Mouse (Mus musculus): ENCODE data around the gene Lce6a. TPM values are rescaled to one million over a fixed set of nuclear protein-coding genes. Genes with fewer than 3 reads are reported as not detected.

Lce6a gene
- not detected for total RNA-seq (2018; cell fraction: chromatin; rRNA removed)
- total RNA-seq (2018; cell fraction: cytosol; rRNA removed) = not detected
- not detected for total RNA-seq (2018; cell fraction: nucleus; rRNA removed)
- polyA plus RNA-seq (2018) = not detected in 3 replicates

- no peaks in the 10 kb centered on the region for H3K79me2 ChIP-seq (ENCODE audit: inconsistent target)
- WGBS (ENCODE audit: missing documents) = 74% methylated on average over 2 of the region's 2 CpGs
- H3K36me3 ChIP-seq (ENCODE audit: inconsistent target) = no peaks in the 10 kb centered on the region
- no peak within 1 kb of the TSS for H3K27ac ChIP-seq
- no peak within 1 kb of the TSS for H3K4me3 ChIP-seq (ENCODE audit: inconsistent target)
Observed at GRCm38 (mm10) chr3:92621560-92621959, at the start of gene Lce6a. Gene Lce6a (minus strand): TSS chr3:92621660.

- H3K79me2 ChIP-seq (ENCODE audit: inconsistent target) = no peaks in the 10 kb centered on the region
- no peak within 1 kb of the TSS for H3K27ac ChIP-seq
- H3K36me3 ChIP-seq (ENCODE audit: inconsistent target) = no peaks in the 10 kb centered on the region
- H3K4me3 ChIP-seq (ENCODE audit: inconsistent target) = no peak within 1 kb of the TSS
Observed at GRCm38 (mm10) chr3:92670215-92670614, 48.8 kb upstream of the Lce6a start, which contains the start of gene Lce1a2. Gene Lce1a2 (minus strand): TSS chr3:92670315.

- no peak within 1 kb of the TSS for H3K27ac ChIP-seq
- no peaks in the 10 kb centered on the region for H3K79me2 ChIP-seq (ENCODE audit: inconsistent target)
- no peaks in the 10 kb centered on the region for H3K36me3 ChIP-seq (ENCODE audit: inconsistent target)
- H3K4me3 ChIP-seq (ENCODE audit: inconsistent target) = no peak within 1 kb of the TSS
Observed at GRCm38 (mm10) chr3:92656826-92657225, 35.4 kb upstream of the Lce6a start, which contains the start of gene Lce1b. Gene Lce1b (minus strand): TSS chr3:92656926.

- H3K4me3 ChIP-seq (ENCODE audit: inconsistent target) = no peak within 1 kb of the TSS
- no peaks in the 10 kb centered on the region for H3K79me2 ChIP-seq (ENCODE audit: inconsistent target)
- 64% methylated on average over 1 of the region's 1 CpGs for WGBS (ENCODE audit: missing documents)
- H3K36me3 ChIP-seq (ENCODE audit: inconsistent target) = no peaks in the 10 kb centered on the region
- H3K27ac ChIP-seq = no peak within 1 kb of the TSS
Observed at GRCm38 (mm10) chr3:92648207-92648606, 26.7 kb upstream of the Lce6a start, which contains the start of gene Lce1a1. Gene Lce1a1 (minus strand): TSS chr3:92648307.

- Histone ChIP-seq H3K27ac (no peak overlapping the region), H3K79me2 (ENCODE audit: inconsistent target) (no peaks in the 10 kb centered on the region), H3K36me3 (ENCODE audit: inconsistent target) (no peaks in the 10 kb centered on the region), H3K4me3 (ENCODE audit: inconsistent target) (no peak overlapping the region)
- WGBS (ENCODE audit: missing documents) = 85% methylated on average over 15 of the region's 15 CpGs
Observed at GRCm38 (mm10) chr3:92639854-92640253, 18.4 kb upstream of the Lce6a start.

GRCm38 (mm10) chr3:92638653-92638991 lies 17.2 kb upstream of the Lce6a start:
- no peak overlapping the region for H3K4me3 ChIP-seq (ENCODE audit: inconsistent target)
- no peaks in the 10 kb centered on the region for H3K36me3 ChIP-seq (ENCODE audit: inconsistent target)
- 79% methylated on average over 3 of the region's 3 CpGs for WGBS (ENCODE audit: missing documents)
- H3K27ac ChIP-seq = no peak overlapping the region
- no peaks in the 10 kb centered on the region for H3K79me2 ChIP-seq (ENCODE audit: inconsistent target)

- Histone ChIP-seq H3K27ac (no peak overlapping the region), H3K79me2 (ENCODE audit: inconsistent target) (no peaks in the 10 kb centered on the region), H3K4me3 (ENCODE audit: inconsistent target) (no peak overlapping the region), H3K36me3 (ENCODE audit: inconsistent target) (no peaks in the 10 kb centered on the region)
- 47% methylated on average over 1 of the region's 1 CpGs for WGBS (ENCODE audit: missing documents)
Observed at GRCm38 (mm10) chr3:92637745-92638652, 16.5 kb upstream of the Lce6a start.

- 28% methylated on average over 1 of the region's 1 CpGs for WGBS (ENCODE audit: missing documents)
- Histone ChIP-seq H3K4me3 (ENCODE audit: inconsistent target) (no peak overlapping the region), H3K27ac (no peak overlapping the region), H3K79me2 (ENCODE audit: inconsistent target) (no peaks in the 10 kb centered on the region), H3K36me3 (ENCODE audit: inconsistent target) (no peaks in the 10 kb centered on the region)
Observed at GRCm38 (mm10) chr3:92609804-92610203, 11.7 kb downstream of the Lce6a start.

- Histone ChIP-seq H3K4me3 (ENCODE audit: inconsistent target) (no peak within 1 kb of the TSS), H3K27ac (no peak within 1 kb of the TSS), H3K79me2 (ENCODE audit: inconsistent target) (no peaks in the 10 kb centered on the region), H3K36me3 (ENCODE audit: inconsistent target) (no peaks in the 10 kb centered on the region)
Observed at GRCm38 (mm10) chr3:92607392-92607791, 14.1 kb downstream of the Lce6a start, which contains the start of gene 2210017I01Rik. Gene 2210017I01Rik (minus strand): TSS chr3:92607492.

- no peak overlapping the region for H3K27ac ChIP-seq
- no peaks in the 10 kb centered on the region for H3K36me3 ChIP-seq (ENCODE audit: inconsistent target)
- H3K79me2 ChIP-seq (ENCODE audit: inconsistent target) = no peaks in the 10 kb centered on the region
- H3K4me3 ChIP-seq (ENCODE audit: inconsistent target) = no peak overlapping the region
- WGBS (ENCODE audit: missing documents) = 86% methylated on average over 1 of the region's 1 CpGs
Observed at GRCm38 (mm10) chr3:92602169-92602568, 19.3 kb downstream of the Lce6a start.

- WGBS (ENCODE audit: missing documents) = 53% methylated on average over 1 of the region's 1 CpGs
- no peak overlapping the region for H3K4me3 ChIP-seq (ENCODE audit: inconsistent target)
- no peaks in the 10 kb centered on the region for H3K79me2 ChIP-seq (ENCODE audit: inconsistent target)
- H3K27ac ChIP-seq = no peak overlapping the region
- no peaks in the 10 kb centered on the region for H3K36me3 ChIP-seq (ENCODE audit: inconsistent target)
Observed at GRCm38 (mm10) chr3:92600456-92600855, 21.0 kb downstream of the Lce6a start.

- no peaks in the 10 kb centered on the region for H3K36me3 ChIP-seq (ENCODE audit: inconsistent target)
- no peak overlapping the region for H3K4me3 ChIP-seq (ENCODE audit: inconsistent target)
- H3K27ac ChIP-seq = no peak overlapping the region
- no peaks in the 10 kb centered on the region for H3K79me2 ChIP-seq (ENCODE audit: inconsistent target)
Observed at GRCm38 (mm10) chr3:92599973-92600372, 21.5 kb downstream of the Lce6a start.

- Histone ChIP-seq H3K4me3 (ENCODE audit: inconsistent target) (no peak overlapping the region), H3K79me2 (ENCODE audit: inconsistent target) (no peaks in the 10 kb centered on the region), H3K36me3 (ENCODE audit: inconsistent target) (no peaks in the 10 kb centered on the region), H3K27ac (no peak overlapping the region)
- 100% methylated on average over 2 of the region's 2 CpGs for WGBS (ENCODE audit: missing documents)
Observed at GRCm38 (mm10) chr3:92598429-92598828, 23.0 kb downstream of the Lce6a start.

- no peaks in the 10 kb centered on the region for H3K79me2 ChIP-seq (ENCODE audit: inconsistent target)
- no peak within 1 kb of the TSS for H3K4me3 ChIP-seq (ENCODE audit: inconsistent target)
- WGBS (ENCODE audit: missing documents) = 76% methylated on average over 1 of the region's 1 CpGs
- H3K27ac ChIP-seq = no peak within 1 kb of the TSS
- H3K36me3 ChIP-seq (ENCODE audit: inconsistent target) = no peaks in the 10 kb centered on the region
Observed at GRCm38 (mm10) chr3:92588858-92589257, 32.6 kb downstream of the Lce6a start, which contains the start of gene Smcp. Gene Smcp (minus strand): TSS chr3:92588997.

GRCm38 (mm10) chr3:92587190-92587589 lies 34.3 kb downstream of the Lce6a start:
- no peak overlapping the region for H3K27ac ChIP-seq
- H3K79me2 ChIP-seq (ENCODE audit: inconsistent target) = no peaks in the 10 kb centered on the region
- WGBS (ENCODE audit: missing documents) = 85% methylated on average over 3 of the region's 3 CpGs
- H3K36me3 ChIP-seq (ENCODE audit: inconsistent target) = no peaks in the 10 kb centered on the region
- H3K4me3 ChIP-seq (ENCODE audit: inconsistent target) = no peak overlapping the region

Measured in macrophage (primary cell).